Comparison of ENCODE assay signal across 8 mouse cellular contexts in the genomic region with DNA sequence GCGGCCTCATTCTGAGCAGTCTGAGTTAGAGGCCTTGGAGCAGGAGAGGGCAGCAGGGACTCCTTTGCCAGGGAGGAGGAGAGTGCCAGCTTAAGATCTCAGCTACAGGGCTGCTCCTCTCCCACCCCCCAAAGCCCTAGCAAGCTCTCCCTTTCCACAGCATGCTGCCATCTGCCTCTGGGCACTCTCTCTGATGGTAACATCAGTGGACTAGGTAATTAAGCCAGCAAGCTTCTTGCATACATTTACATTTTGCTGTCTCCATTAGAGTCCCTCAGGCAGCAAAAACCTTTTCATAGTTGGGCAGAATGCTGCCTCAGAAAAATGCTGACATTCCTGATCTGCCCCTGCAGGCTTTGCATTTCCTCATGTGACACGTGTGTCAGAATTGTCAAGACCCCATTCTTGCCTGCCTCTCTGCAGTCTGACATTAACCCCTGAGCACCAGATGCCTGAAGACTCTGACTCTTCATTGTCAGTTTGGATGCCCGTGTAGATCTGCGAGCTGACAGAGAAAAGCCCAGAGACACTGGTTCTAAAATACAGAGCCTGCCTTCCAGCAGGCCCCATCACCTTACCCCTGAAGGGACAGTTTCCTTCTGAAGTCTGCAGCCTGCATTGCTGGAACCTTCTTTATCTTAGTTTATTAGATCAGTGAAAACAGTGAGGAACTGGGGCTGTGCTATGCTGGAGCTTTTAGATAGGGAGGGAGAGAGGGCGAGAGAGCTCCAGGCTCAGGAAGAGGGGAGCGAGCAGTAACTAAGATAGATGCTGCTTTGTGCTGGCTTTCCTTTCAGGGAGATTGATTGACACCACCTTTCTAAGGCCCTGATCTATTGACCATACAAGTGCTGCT. TPM values are rescaled to one million over a fixed set of nuclear protein-coding genes. Genes with fewer than 3 reads are reported as not detected.
DNase-seq lines count a peak whose midpoint lies in the region; ATAC-seq and TF ChIP-seq lines count a peak whose summit lies in the region.
"Had no signal": no experiment of that assay in that cellular context is flagged by ENCODE, and none has a peak within 500 bp of the region (broad histone marks: within the 10 kb centered on the region; RNA-seq: fewer than 3 reads in every experiment).

No protein-coding gene starts in this region.

- DNase-seq in MEL (ENCODE audit: low read depth, low spot score) = peak; percentile 50
- DNase-seq in brain, adult 2 months (ENCODE audit: low read depth, low spot score) = peak; percentile 81
- no peak for DNase-seq in spleen, postnatal 14 days (ENCODE audit: low spot score in 2 of 2)
- DNase-seq in ovary, postnatal 14 days (ENCODE audit: low spot score) = no peak

- TF ChIP-seq EP300 in MEL (IDR thresholded peaks at IDR 0.05; ENCODE audit: low read depth in 1 of 2, low read length in 2 of 2) = peak; percentile 10 to 20; a peak in 1 of 4 replicates

- no peaks in the 10 kb centered on the region for H3K79me2 ChIP-seq in MEL (ENCODE audit: control insufficient read depth, insufficient read depth, low read length, poor library complexity)

- ATAC-seq in erythroid progenitor cell, adult 5-6 weeks (replicated peaks; ENCODE audit: low FRiP score, poor library complexity, severe bottlenecking) = peak; percentile 58; the same call in 1 of the 2 replicates
- ATAC-seq in liver, embryonic 16.5 days (ENCODE audit: low read depth) = peak; percentile 35; the same call in 1 of the 2 replicates
- ATAC-seq in kidney, embryonic 14.5 days (ENCODE audit: low FRiP score, low TSS enrichment) = no peak
- ATAC-seq: lung, postnatal 0 days had no signal

- TF ChIP-seq RAD21 in MEL (IDR thresholded peaks at IDR 0.05; ENCODE audit: low read depth, low read length) = no peak

- H3K4me3 ChIP-seq in MEL (ENCODE audit: control insufficient read depth in 1 of 2, insufficient read depth in 1 of 2, low read depth in 2 of 2, low read length in 2 of 2) = no peak overlapping the region
- no peak overlapping the region for H3K4me3 ChIP-seq in liver, embryonic 16.5 days (ENCODE audit: low read depth, low read length)
- no peak overlapping the region for H3K4me3 ChIP-seq in kidney, embryonic 14.5 days (ENCODE audit: low read length)

- TF ChIP-seq POLR2A in MEL (IDR thresholded peaks at IDR 0.05; ENCODE audit: control insufficient read depth in 1 of 2, insufficient read depth in 1 of 2, low read depth in 1 of 2, low read length in 2 of 2, poor library complexity in 1 of 2) = no peak

- 38% methylated on average over 6 of the region's 6 CpGs for WGBS in liver, embryonic 16.5 days (ENCODE audit: insufficient replicate concordance)
- 65% methylated on average over 6 of the region's 6 CpGs for WGBS in kidney, embryonic 14.5 days

- no peak overlapping the region for H3K4me2 ChIP-seq in liver, embryonic 16.5 days (ENCODE audit: low read depth, low read length)
- H3K4me2 ChIP-seq in kidney, embryonic 14.5 days (replicated peaks; ENCODE audit: low read depth, low read length) = no peak overlapping the region

- H3K4me1 ChIP-seq in MEL (ENCODE audit: control insufficient read depth in 1 of 2, insufficient read depth in 2 of 2, low read length in 2 of 2) = peaks cover 2% of the 10 kb centered on the region in 2 experiments; a peak in 2 of 4 replicates
- peaks cover 3% of the 10 kb centered on the region; the same call in 1 of the 2 replicates for H3K4me1 ChIP-seq in liver, embryonic 16.5 days (ENCODE audit: control insufficient read depth, low read depth, low read length)
- no peaks in the 10 kb centered on the region for H3K4me1 ChIP-seq in kidney, embryonic 14.5 days (ENCODE audit: control insufficient read depth, insufficient read depth, low read length)

- TF ChIP-seq CTCF in MEL (IDR thresholded peaks at IDR 0.05 in 2 of 3, conservative IDR thresholded peaks at IDR 0.05 in 1 of 3; ENCODE audit: control insufficient read depth in 1 of 3, insufficient read depth in 1 of 3, low read depth in 2 of 3, low read length in 3 of 3, poor library complexity in 1 of 3, severe bottlenecking in 1 of 3) = no peak

- no peak overlapping the region for H3K9ac ChIP-seq in MEL (ENCODE audit: control insufficient read depth, low read depth, low read length, poor library complexity, severe bottlenecking)
- no peak overlapping the region for H3K9ac ChIP-seq in liver, embryonic 16.5 days (ENCODE audit: low read depth, low read length)
- H3K9ac ChIP-seq in kidney, embryonic 14.5 days (ENCODE audit: low read depth, low read length) = no peak overlapping the region

- H3K9me3 ChIP-seq in MEL (replicated peaks; ENCODE audit: insufficient read depth, low read length) = no peaks in the 10 kb centered on the region
- H3K9me3 ChIP-seq in liver, embryonic 16.5 days (replicated peaks; ENCODE audit: control insufficient read depth, low read length) = no peaks in the 10 kb centered on the region
- no peaks in the 10 kb centered on the region for H3K9me3 ChIP-seq in kidney, embryonic 14.5 days (ENCODE audit: control insufficient read depth, low read length)

- H3K27ac ChIP-seq in MEL (ENCODE audit: control insufficient read depth, low read depth, low read length) = no peak overlapping the region
- H3K27ac ChIP-seq in liver, embryonic 16.5 days (ENCODE audit: low read length) = no peak overlapping the region
- H3K27ac ChIP-seq in kidney, embryonic 14.5 days (ENCODE audit: low read depth, low read length) = no peak overlapping the region

- H3K36me3 ChIP-seq in MEL (ENCODE audit: control insufficient read depth in 1 of 2, insufficient read depth in 2 of 2, low read length in 2 of 2) = peaks cover 0 to 2% of the 10 kb centered on the region in 2 experiments; a peak in 2 of 4 replicates
- no peaks in the 10 kb centered on the region for H3K36me3 ChIP-seq in liver, embryonic 16.5 days (ENCODE audit: control insufficient read depth, insufficient read depth)
- no peaks in the 10 kb centered on the region for H3K36me3 ChIP-seq in kidney, embryonic 14.5 days (ENCODE audit: control insufficient read depth, insufficient read depth, low read length)

- no peaks in the 10 kb centered on the region for H3K27me3 ChIP-seq in MEL (ENCODE audit: control insufficient read depth in 1 of 2, insufficient read depth in 2 of 2, low read length in 2 of 2)
- H3K27me3 ChIP-seq in liver, embryonic 16.5 days (ENCODE audit: control insufficient read depth, insufficient read depth, low read depth, low read length) = no peaks in the 10 kb centered on the region
- no peaks in the 10 kb centered on the region for H3K27me3 ChIP-seq in kidney, embryonic 14.5 days (ENCODE audit: control insufficient read depth, insufficient read depth, low read length)

TF ChIP-seq in MEL, 35 proteins besides CTCF, POLR2A, EP300 and RAD21:
- TF ChIP-seq CHD2 (IDR thresholded peaks at IDR 0.05; ENCODE audit: low read length) = no peak
- TF ChIP-seq GATA1 (IDR thresholded peaks at IDR 0.05; ENCODE audit: low read depth, low read length) = peak; percentile 36; the same call in 1 of the 2 replicates
- TF ChIP-seq UBTF (IDR thresholded peaks at IDR 0.05; ENCODE audit: borderline replicate concordance, insufficient read depth, low read depth, low read length) = no peak
- TF ChIP-seq SMC3 (IDR thresholded peaks at IDR 0.05; ENCODE audit: low read depth, low read length) = no peak
- TF ChIP-seq MAFK (IDR thresholded peaks at IDR 0.05; ENCODE audit: borderline replicate concordance, low read depth, low read length) = no peak

RNA-seq across cellular contexts. Expression of a gene that starts 44.4 kb away (rescaled TPM):
- total RNA-seq in MEL (2012; rRNA removed) = 4.3 and 7.2 TPM in 2 replicates
- 1 to 10 TPM in 1 of 2 experiments, not detected in 1; 8.8 TPM for polyA plus RNA-seq in MEL (2012; ENCODE audit: insufficient read depth in 1 of 2, insufficient read length in 2 of 2, low read depth in 1 of 2, low replicate concordance in 2 of 2, missing spikeins in 1 of 2)
- 73.9 and 109 TPM in 2 replicates for total RNA-seq in erythroid progenitor cell, adult 5-6 weeks (2015; ENCODE audit: low replicate concordance)
- total RNA-seq in erythroid progenitor cell, adult 5-6 weeks (2017; ENCODE audit: low replicate concordance) = 71.8 and 72.6 TPM in 2 replicates
- 51.5 and 58.8 TPM in 2 replicates for polyA plus RNA-seq in liver, embryonic 16.5 days (2015; fragmentation: Nextera tagmentation; extraction: Ambion mirVana)
- polyA plus RNA-seq in kidney, embryonic 14.5 days (2014; fragmentation: Nextera tagmentation; extraction: Ambion mirVana) = 121 and 128 TPM in 2 replicates

Comparison
In these comparisons a context has a peak if more than half of its experiments do, and no peak if none do; other contexts are left out.
1. DNase-seq: peak in MEL (single experiment) and brain, adult 2 months (single experiment); none in spleen, postnatal 14 days (0 of 2) and ovary, postnatal 14 days (single experiment).